Mouse (Mus musculus): ENCODE data around the gene Stat1.

- TF ChIP-seq CTCF (IDR thresholded peaks at IDR 0.05; ENCODE audit: borderline replicate concordance, control insufficient read depth, extremely low read depth, insufficient read depth, low read length, poor library complexity), result no peak
- TF ChIP-seq POLR2A (IDR thresholded peaks at IDR 0.05; ENCODE audit: control insufficient read depth, extremely low read depth, insufficient read depth, low read length, poor library complexity), result no peak
These were observed 24.4 kb downstream of the Stat1 start for GRCm38 (mm10) chr1:52143596-52144156.
